Mouse (Mus musculus): ENCODE measurements around the gene Hoxb6. TPM values are rescaled to one million over a fixed set of nuclear protein-coding genes. Genes with fewer than 3 reads are reported as not detected.

Hoxb6 gene
- polyA plus RNA-seq, 1 experiment from 2014 or later = 0.90 TPM

GRCm38 (mm10) chr11:96350341-96350624 is 58.0 kb downstream of the Hoxb6 start, which contains the start of gene Hoxb2:
Gene Hoxb2, plus strand, starts transcription at chr11:96350525.
- Histone ChIP-seq H3K36me3 (ENCODE audit: control insufficient read depth, insufficient read depth, low read length) (no peaks in the 10 kb centered on the region), H3K4me3 (ENCODE audit: low read depth, low read length) (peak within 1 kb of the TSS; percentile 14), H3K27ac (ENCODE audit: low read depth, low read length) (peak within 1 kb of the TSS; percentile 62; the same call in 1 of the 2 replicates), H3K9me3 (replicated peaks; ENCODE audit: control insufficient read depth, low read length) (no peaks in the 10 kb centered on the region), H3K9ac (ENCODE audit: low read depth, low read length) (peak within 1 kb of the TSS; percentile 60; the same call in 1 of the 2 replicates), H3K4me2 (peak within 1 kb of the TSS; percentile 76), H3K4me1 (ENCODE audit: control insufficient read depth, insufficient read depth, low read length) (peaks cover 18% of the 10 kb centered on the region), H3K27me3 (ENCODE audit: control insufficient read depth, insufficient read depth, low read length) (peaks cover 83% of the 10 kb centered on the region)
- WGBS (ENCODE audit: insufficient replicate concordance) = 8% methylated on average over 2 of the region's 2 CpGs
- no peak for ATAC-seq (replicated peaks; ENCODE audit: insufficient number of reproducible peaks, low FRiP score, low TSS enrichment)

GRCm38 (mm10) chr11:96350791-96351190 is 58.5 kb downstream of the Hoxb6 start:
- no peak overlapping the region for H3K9ac ChIP-seq (ENCODE audit: low read depth, low read length)
- H3K36me3 ChIP-seq (ENCODE audit: control insufficient read depth, insufficient read depth, low read length) = no peaks in the 10 kb centered on the region
- no peak for ATAC-seq (replicated peaks; ENCODE audit: insufficient number of reproducible peaks, low FRiP score, low TSS enrichment)
- H3K9me3 ChIP-seq (replicated peaks; ENCODE audit: control insufficient read depth, low read length) = no peaks in the 10 kb centered on the region
- H3K4me1 ChIP-seq (ENCODE audit: control insufficient read depth, insufficient read depth, low read length) = peaks cover 17% of the 10 kb centered on the region
- peaks cover 79% of the 10 kb centered on the region for H3K27me3 ChIP-seq (ENCODE audit: control insufficient read depth, insufficient read depth, low read length)
- H3K27ac ChIP-seq (ENCODE audit: low read depth, low read length) = 0 out of 2 replicates have a peak overlapping the region, but pooled peaks have one; percentile 62
- H3K4me2 ChIP-seq = peak overlapping the region; percentile 76
- no peak overlapping the region for H3K4me3 ChIP-seq (ENCODE audit: low read depth, low read length)
- 44% methylated on average over 2 of the region's 2 CpGs for WGBS (ENCODE audit: insufficient replicate concordance)

MicroRNAs within 50 kb of the gene (microRNA counts, 519-probe panel; counts per million panel counts)
- microRNA mmu-miR-10a (4,328 counts per million, percentile 34 among the panel's probes with 10 or more counts), microRNA mmu-miR-196a (32.2 counts per million)

Small RNA genes within 50 kb of the gene (microRNA-seq; reads per million reads assigned to microRNA genes)
- gene Mir10a (ENCODE audit: borderline number of aligned reads) (5,287 reads per million, percentile 93 among the genes with 10 or more reads in this experiment), gene Mir196a-1 (ENCODE audit: borderline number of aligned reads) (0.20 reads per million)

Other genes with a start within 250 kb of the Hoxb6 start
- 23.0 and 33.1 TPM in 2 replicates for gene Ube2z, start 227.1 kb upstream of the Hoxb6 start, polyA plus RNA-seq (2014; fragmentation: Nextera tagmentation; extraction: Ambion mirVana)
- gene Atp5g1, start 216.8 kb upstream of the Hoxb6 start, polyA plus RNA-seq (2014; fragmentation: Nextera tagmentation; extraction: Ambion mirVana) = 1,582 and 1,616 TPM in 2 replicates
- gene Calcoco2, start 180.5 kb upstream of the Hoxb6 start, polyA plus RNA-seq (2014; fragmentation: Nextera tagmentation; extraction: Ambion mirVana) = not detected in 2 replicates
- not detected in 2 replicates for gene Ttll6, start 158.7 kb upstream of the Hoxb6 start, polyA plus RNA-seq (2014; fragmentation: Nextera tagmentation; extraction: Ambion mirVana)
- not detected in 2 replicates for gene Hoxb13, start 98.2 kb upstream of the Hoxb6 start, polyA plus RNA-seq (2014; fragmentation: Nextera tagmentation; extraction: Ambion mirVana)
- gene Hoxb9, start 21.0 kb upstream of the Hoxb6 start, polyA plus RNA-seq (2014; fragmentation: Nextera tagmentation; extraction: Ambion mirVana) = 0.09 TPM in 1 of 2 replicates, not detected in the other
- 0.06 TPM in 1 of 2 replicates, not detected in the other for gene Hoxb8, start 10.6 kb upstream of the Hoxb6 start, polyA plus RNA-seq (2014; fragmentation: Nextera tagmentation; extraction: Ambion mirVana)
- gene Hoxb7, start 5.9 kb upstream of the Hoxb6 start, polyA plus RNA-seq (2014; fragmentation: Nextera tagmentation; extraction: Ambion mirVana) = 0.28 and 0.31 TPM in 2 replicates
- gene Hoxb5, start 10.9 kb downstream of the Hoxb6 start, polyA plus RNA-seq (2014; fragmentation: Nextera tagmentation; extraction: Ambion mirVana) = 0.65 and 2.4 TPM in 2 replicates
- 0.21 and 0.77 TPM in 2 replicates for gene Hoxb4, start 25.8 kb downstream of the Hoxb6 start, polyA plus RNA-seq (2014; fragmentation: Nextera tagmentation; extraction: Ambion mirVana)
- 0.74 and 1.0 TPM in 2 replicates for gene Hoxb3, start 30.9 kb downstream of the Hoxb6 start, polyA plus RNA-seq (2014; fragmentation: Nextera tagmentation; extraction: Ambion mirVana)
- 4.5 and 7.4 TPM in 2 replicates for gene Hoxb2, start 58.0 kb downstream of the Hoxb6 start, polyA plus RNA-seq (2014; fragmentation: Nextera tagmentation; extraction: Ambion mirVana)
- gene Hoxb1, start 73.3 kb downstream of the Hoxb6 start, polyA plus RNA-seq (2014; fragmentation: Nextera tagmentation; extraction: Ambion mirVana) = 0.19 TPM in 1 of 2 replicates, not detected in the other
- 0.46 and 0.84 TPM in 2 replicates for gene Skap1, start 172.1 kb downstream of the Hoxb6 start, polyA plus RNA-seq (2014; fragmentation: Nextera tagmentation; extraction: Ambion mirVana)